Mouse (Mus musculus): Measurements from ENCODE around the gene Nprl3. TPM values are rescaled to one million over a fixed set of nuclear protein-coding genes. Genes with fewer than 3 reads are reported as not detected.
"Not testable (repeated sequence)": the region's sequence is repeated elsewhere in the genome, so short reads cannot be mapped to it uniquely, and the experiment has no call there.

Nprl3 gene
- polyA plus RNA-seq, 1 experiment from 2014 or later = 47.8 TPM

GRCm38 (mm10) chr11:32297866-32298531, 30.5 kb upstream of the Nprl3 start:
- Histone ChIP-seq H3K9me3 (no peaks in the 10 kb centered on the region), H3K27ac (no peak overlapping the region), H3K36me3 (no peaks in the 10 kb centered on the region), H3K4me3 (replicated peaks) (no peak overlapping the region), H3K27me3 (peaks cover 17% of the 10 kb centered on the region), H3K9ac (replicated peaks) (no peak overlapping the region), H3K4me2 (no peak overlapping the region), H3K4me1 (replicated peaks) (no peaks in the 10 kb centered on the region)
- WGBS = 83% methylated on average over 1 of the region's 1 CpGs
- ATAC-seq (ENCODE audit: insufficient number of reproducible peaks, insufficient read depth, low FRiP score, low TSS enrichment, low read depth) = no peak

DNA sequence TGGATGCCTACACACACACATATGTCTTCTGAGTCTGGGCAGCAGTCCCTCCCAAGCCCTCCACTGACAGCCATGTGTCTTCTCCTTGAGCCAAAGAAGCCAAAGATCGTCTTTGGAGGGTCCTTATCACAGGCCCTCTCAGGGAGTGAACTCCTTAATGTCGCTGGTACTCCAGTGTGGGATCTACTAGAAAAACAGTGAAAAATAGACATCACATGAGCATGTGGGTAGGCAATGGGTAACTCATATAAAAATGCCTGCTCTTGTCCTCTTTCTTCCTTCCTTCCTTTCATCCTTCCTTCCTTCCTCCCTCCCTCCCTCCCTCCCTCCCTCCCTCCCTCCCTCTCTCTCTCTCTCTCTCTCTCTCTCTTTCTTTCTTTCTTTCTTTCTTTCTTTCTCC, 29.9 kb upstream of the Nprl3 start:
- not testable (repeated sequence) for H3K4me2 ChIP-seq; ATAC-seq (ENCODE audit: insufficient number of reproducible peaks, insufficient read depth, low FRiP score, low TSS enrichment, low read depth); H3K9ac ChIP-seq (replicated peaks); H3K4me3 ChIP-seq (replicated peaks); H3K9me3 ChIP-seq; H3K4me1 ChIP-seq (replicated peaks); H3K27ac ChIP-seq; H3K36me3 ChIP-seq
- WGBS = 40% methylated on average over 2 of the region's 2 CpGs
- peaks cover 13% of the 10 kb centered on the region for H3K27me3 ChIP-seq

DNA sequence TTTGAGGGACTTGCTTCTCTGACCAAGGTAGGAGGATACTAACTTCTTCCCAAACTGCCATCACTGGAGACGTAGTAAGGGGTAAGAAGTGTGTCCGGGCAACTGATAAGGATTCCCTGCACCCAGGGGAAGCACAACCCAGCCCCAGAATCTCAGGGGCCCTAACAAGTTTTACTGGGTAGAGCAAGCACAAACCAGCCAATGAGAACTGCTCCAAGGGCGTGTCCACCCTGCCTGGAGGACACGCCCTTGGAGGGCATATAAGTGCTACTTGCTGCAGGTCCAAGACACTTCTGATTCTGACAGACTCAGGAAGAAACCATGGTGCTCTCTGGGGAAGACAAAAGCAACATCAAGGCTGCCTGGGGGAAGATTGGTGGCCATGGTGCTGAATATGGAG, 28.7 kb upstream of the Nprl3 start, which contains the start of gene Hba-a2:
Gene Hba-a2 (plus strand): TSS at position 287 of the 400 bp plus-strand sequence.
- not testable (repeated sequence) for H3K27me3 ChIP-seq; H3K9me3 ChIP-seq; H3K4me1 ChIP-seq (replicated peaks); H3K4me2 ChIP-seq; H3K27ac ChIP-seq; H3K36me3 ChIP-seq; H3K9ac ChIP-seq (replicated peaks); H3K4me3 ChIP-seq (replicated peaks)
- WGBS = no CpG with 5 or more reads among the region's 4 CpGs
- ATAC-seq (ENCODE audit: insufficient number of reproducible peaks, insufficient read depth, low FRiP score, low TSS enrichment, low read depth) = 0 out of 2 replicates have a peak, but pooled peaks have one; percentile 57

GRCm38 (mm10) chr11:32293479-32293878, 26.0 kb upstream of the Nprl3 start:
- WGBS = 66% methylated on average over 3 of the region's 3 CpGs
- not testable (repeated sequence) for H3K27ac ChIP-seq, H3K27me3 ChIP-seq

GRCm38 (mm10) chr11:32292819-32293218, 25.3 kb upstream of the Nprl3 start:
- H3K27ac ChIP-seq; H3K36me3 ChIP-seq; H3K4me2 ChIP-seq; H3K4me1 ChIP-seq (replicated peaks); H3K27me3 ChIP-seq; ATAC-seq (ENCODE audit: insufficient number of reproducible peaks, insufficient read depth, low FRiP score, low TSS enrichment, low read depth); H3K9me3 ChIP-seq; H3K4me3 ChIP-seq (replicated peaks); H3K9ac ChIP-seq (replicated peaks): not testable (repeated sequence)
- WGBS = 85% methylated on average over 4 of the region's 4 CpGs

More at GRCm38 (mm10) chr11:32293479-32293878, 26.0 kb upstream of the Nprl3 start:
- H3K9me3 ChIP-seq; H3K4me1 ChIP-seq (replicated peaks); H3K4me2 ChIP-seq; H3K9ac ChIP-seq (replicated peaks); H3K36me3 ChIP-seq; ATAC-seq (ENCODE audit: insufficient number of reproducible peaks, insufficient read depth, low FRiP score, low TSS enrichment, low read depth); H3K4me3 ChIP-seq (replicated peaks): not testable (repeated sequence)

GRCm38 (mm10) chr11:32287493-32287825, 20.0 kb upstream of the Nprl3 start:
- ATAC-seq (ENCODE audit: insufficient number of reproducible peaks, insufficient read depth, low FRiP score, low TSS enrichment, low read depth) = no peak
- no peaks in the 10 kb centered on the region for H3K36me3 ChIP-seq
- H3K9me3 ChIP-seq = no peaks in the 10 kb centered on the region
- H3K27me3 ChIP-seq = peaks cover 14% of the 10 kb centered on the region
- no peaks in the 10 kb centered on the region for H3K4me1 ChIP-seq (replicated peaks)
- no peak overlapping the region for H3K27ac ChIP-seq
- H3K9ac ChIP-seq (replicated peaks) = no peak overlapping the region
- 69% methylated on average over 9 of the region's 9 CpGs for WGBS
- H3K4me2 ChIP-seq = peak overlapping the region; percentile 59; the same call in 1 of the 2 replicates
- H3K4me3 ChIP-seq (replicated peaks) = no peak overlapping the region

- H3K27me3 ChIP-seq = peaks cover 15% of the 10 kb centered on the region
- WGBS = 21% methylated on average over 31 of the region's 33 CpGs
- peak within 1 kb of the TSS; percentile 59 for H3K4me2 ChIP-seq
- not testable (repeated sequence) for H3K36me3 ChIP-seq; H3K27ac ChIP-seq; H3K9me3 ChIP-seq; H3K4me1 ChIP-seq (replicated peaks)
- peak within 1 kb of the TSS; percentile 31 for H3K4me3 ChIP-seq (replicated peaks)
- 0 out of 2 replicates have a peak, but pooled peaks have one; percentile 45 for ATAC-seq (ENCODE audit: insufficient number of reproducible peaks, insufficient read depth, low FRiP score, low TSS enrichment, low read depth)
- 0 out of 2 replicates have a peak within 1 kb of the TSS, but pooled peaks have one; percentile 31 for H3K9ac ChIP-seq (replicated peaks)
Observed at GRCm38 (mm10) chr11:32286695-32287492, 19.4 kb upstream of the Nprl3 start, which contains the start of gene Hbq1b. Hbq1b (plus strand) TSS chr11:32286965.

DNA sequence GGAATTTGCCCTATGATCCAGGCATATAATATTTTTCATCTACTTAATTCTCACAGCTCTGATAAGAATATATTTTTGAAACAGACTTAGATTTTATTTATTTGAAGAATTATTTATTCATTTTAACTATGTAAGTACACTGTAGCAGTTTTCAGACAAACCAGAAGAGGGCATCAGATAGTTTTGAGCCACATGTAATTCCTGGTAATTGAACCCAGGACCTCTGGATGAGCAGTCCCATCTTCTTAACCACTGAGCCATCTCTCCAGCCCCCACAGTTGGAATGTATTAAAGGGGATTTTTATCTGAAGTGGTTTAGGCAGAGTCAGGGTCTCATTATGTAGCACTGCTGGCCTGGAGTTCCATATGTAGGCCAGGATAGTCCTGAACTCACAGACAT, 18.4 kb upstream of the Nprl3 start:
- not testable (repeated sequence) for H3K9ac ChIP-seq (replicated peaks); H3K36me3 ChIP-seq; H3K4me2 ChIP-seq; ATAC-seq (ENCODE audit: insufficient number of reproducible peaks, insufficient read depth, low FRiP score, low TSS enrichment, low read depth); H3K4me1 ChIP-seq (replicated peaks); H3K9me3 ChIP-seq; H3K27ac ChIP-seq; H3K4me3 ChIP-seq (replicated peaks)
- H3K27me3 ChIP-seq = peaks cover 23% of the 10 kb centered on the region

DNA sequence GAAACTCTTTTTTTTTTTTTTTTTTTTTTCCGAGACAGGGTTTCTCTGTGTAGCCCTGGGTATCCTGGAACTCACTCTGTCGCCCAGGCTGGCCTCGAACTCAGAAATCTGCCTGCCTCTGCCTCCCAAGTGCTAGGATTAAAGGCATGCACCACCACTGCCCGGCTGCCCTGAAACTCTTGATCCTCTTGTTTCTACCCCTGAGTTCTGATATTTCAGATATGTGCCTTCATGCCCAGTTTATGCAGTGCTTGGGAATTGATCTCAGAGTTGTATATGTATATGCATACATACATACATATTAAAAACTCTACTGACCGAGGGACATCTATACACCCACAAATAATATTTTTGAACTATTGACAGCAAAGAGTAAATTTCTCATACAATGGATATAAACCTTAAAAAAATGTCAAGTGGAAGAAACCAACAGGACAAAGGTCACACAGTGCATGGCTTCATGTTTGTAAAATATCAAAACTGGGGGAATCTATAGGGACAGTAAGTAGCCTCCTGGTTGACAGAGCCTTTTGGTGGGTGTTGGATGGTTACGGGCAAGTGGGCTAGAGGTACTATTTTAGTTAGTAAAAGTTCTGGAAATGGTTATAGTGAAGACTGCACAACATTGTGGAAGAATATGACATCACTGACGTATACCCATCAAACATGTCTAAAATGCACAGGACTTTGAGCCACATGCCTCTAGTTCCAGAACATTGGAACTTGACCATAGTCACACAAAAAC, 17.7 kb upstream of the Nprl3 start:
- 78% methylated on average over 7 of the region's 7 CpGs for WGBS
- Histone ChIP-seq H3K9ac (replicated peaks) (no peak overlapping the region), H3K27me3 (peaks cover 23% of the 10 kb centered on the region), H3K36me3 (no peaks in the 10 kb centered on the region), H3K9me3 (no peaks in the 10 kb centered on the region), H3K4me2 (no peak overlapping the region), H3K27ac (no peak overlapping the region), H3K4me3 (replicated peaks) (no peak overlapping the region), H3K4me1 (replicated peaks) (no peaks in the 10 kb centered on the region)
- no peak for ATAC-seq (ENCODE audit: insufficient number of reproducible peaks, insufficient read depth, low FRiP score, low TSS enrichment, low read depth)

DNA sequence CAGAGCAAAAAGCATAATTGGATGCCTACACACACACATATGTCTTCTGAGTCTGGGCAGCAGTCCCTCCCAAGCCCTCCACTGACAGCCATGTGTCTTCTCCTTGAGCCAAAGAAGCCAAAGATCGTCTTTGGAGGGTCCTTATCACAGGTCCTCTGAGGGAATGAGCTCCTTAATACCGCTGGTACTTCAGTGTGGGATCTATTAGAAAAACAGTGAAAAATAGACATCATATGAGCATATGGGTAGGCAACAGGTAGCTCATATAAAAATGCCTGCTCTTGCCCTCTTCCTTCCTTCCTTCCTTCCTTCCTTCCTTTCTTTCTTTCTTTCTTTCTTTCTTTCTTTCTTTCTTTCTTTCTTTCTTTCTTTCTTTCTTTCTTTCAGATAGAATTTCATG, 17.1 kb upstream of the Nprl3 start:
- not testable (repeated sequence) for H3K4me2 ChIP-seq; H3K9me3 ChIP-seq; H3K9ac ChIP-seq (replicated peaks); H3K4me1 ChIP-seq (replicated peaks); ATAC-seq (ENCODE audit: insufficient number of reproducible peaks, insufficient read depth, low FRiP score, low TSS enrichment, low read depth); H3K4me3 ChIP-seq (replicated peaks); H3K36me3 ChIP-seq; H3K27ac ChIP-seq
- H3K27me3 ChIP-seq = peaks cover 23% of the 10 kb centered on the region
- 55% methylated on average over 2 of the region's 2 CpGs for WGBS

GRCm38 (mm10) chr11:32283091-32283777, 15.7 kb upstream of the Nprl3 start, which contains the start of gene Hba-a1:
Hba-a1 (plus strand) TSS chr11:32283511.
- 73% methylated on average over 1 of the region's 5 CpGs for WGBS
- peaks cover 25% of the 10 kb centered on the region for H3K27me3 ChIP-seq
- H3K4me2 ChIP-seq; ATAC-seq (ENCODE audit: insufficient number of reproducible peaks, insufficient read depth, low FRiP score, low TSS enrichment, low read depth); H3K9me3 ChIP-seq; H3K27ac ChIP-seq; H3K9ac ChIP-seq (replicated peaks); H3K4me3 ChIP-seq (replicated peaks); H3K36me3 ChIP-seq; H3K4me1 ChIP-seq (replicated peaks): not testable (repeated sequence)

Data from limb, embryonic 12.5 days (tissue).